Mouse (Mus musculus) Patski (cell line): ENCODE data around the gene Rap2a. TPM values are rescaled to one million over a fixed set of nuclear protein-coding genes. Genes with fewer than 3 reads are reported as not detected.

ENCODE experiments used
- ATAC-seq: fragments of 100-300 bp; one replicate; pipeline ENCODE4 v1.8.0; 2021
- CTCF ChIA-PET: fragments of 350-600 bp; sonication (Branson Sonifier 250); formaldehyde crosslinking; loops from one replicate; lab custom pipeline; 2022; ENCODE audit warnings: inconsistent platforms; lab: Charles Lee
- POLR2A ChIA-PET: fragments of 350-600 bp; sonication (Branson Sonifier 250); formaldehyde crosslinking; loops from one replicate; lab custom pipeline; 2022; ENCODE audit warnings: antibody characterized with exemption, inconsistent platforms; lab: Charles Lee
- DNase-seq: peaks from one replicate; pipeline ENCODE4 v3.0.0-alpha.2; 2011; ENCODE audit warnings: low read depth, low spot score
- H3K27me3 ChIP-seq: fragments of 371-371 bp; one replicate; pipeline ENCODE4 v1.5.1; 2021
- CTCF ChIP-seq: fragments of 100-300 bp; IDR thresholded peaks from one replicate; pipeline ENCODE4 v1.5.1; 2021
- in situ Hi-C: fragments of 300-500 bp; cut with MboI; formaldehyde crosslinking; loops from 3 replicates; pipeline ENCODE4 v1.11.1; 2018; ENCODE audit warnings: low pct_unique_long_range_greater_than_20kb, mixed read lengths
- polyA plus RNA-seq: library from polyadenylated mRNA; unstranded; gene quantifications from one replicate; pipeline ENCODE4 v1.2.3, GENCODE M21; 2021

Gene Rap2a
- polyA plus RNA-seq = 9.5 TPM

DNA sequence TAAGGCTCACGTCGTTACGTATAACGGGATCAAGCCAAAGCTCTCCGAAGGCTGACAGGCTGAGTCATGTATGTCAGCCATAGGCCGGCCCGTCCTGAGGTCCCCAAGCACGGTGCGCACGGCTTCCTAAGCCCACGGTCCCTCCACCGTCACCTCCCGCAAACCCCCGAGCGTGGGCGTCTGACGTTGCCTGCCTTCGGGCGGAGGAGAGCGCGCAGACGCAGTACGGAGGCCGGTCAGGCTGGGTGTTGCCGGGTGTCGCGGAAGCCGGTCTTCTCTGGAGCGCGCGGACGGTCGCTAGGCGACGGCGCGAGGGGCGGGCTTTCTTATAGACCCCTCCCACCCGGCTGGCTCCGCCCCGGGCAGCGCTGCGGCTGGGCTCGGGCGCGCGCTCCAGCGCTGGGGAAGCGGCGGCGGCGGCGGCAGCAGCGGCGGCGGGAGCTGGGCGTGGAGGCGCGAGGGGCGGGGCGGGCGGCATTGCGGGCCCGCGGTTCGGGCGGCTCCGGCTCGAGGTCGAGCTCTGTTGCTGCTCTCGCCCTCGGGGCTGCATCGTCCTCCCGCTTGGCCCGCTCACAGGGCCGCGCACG, at the start of gene Rap2a:
Gene Rap2a (plus strand): TSS at position 463 of the 587 bp plus-strand sequence.
- peak; percentile 73 for ATAC-seq
- ChIA-PET POLR2A (interaction anchor here (1.3 kb wide), 1 partner anchor 10 kb away, joined by 5 read pairs; no protein-coding TSS in a partner anchor), CTCF (no interaction called here)
- peak; percentile 72 for DNase-seq
- H3K27me3 ChIP-seq = no peaks in the 10 kb centered on the region
- no peak for TF ChIP-seq CTCF
- in situ Hi-C loops = loop anchor here (5.0 to 25.0 kb wide), 2 partner anchors 206 to 1634 kb away; partner anchors contain the start of gene Tm9sf2

DNA sequence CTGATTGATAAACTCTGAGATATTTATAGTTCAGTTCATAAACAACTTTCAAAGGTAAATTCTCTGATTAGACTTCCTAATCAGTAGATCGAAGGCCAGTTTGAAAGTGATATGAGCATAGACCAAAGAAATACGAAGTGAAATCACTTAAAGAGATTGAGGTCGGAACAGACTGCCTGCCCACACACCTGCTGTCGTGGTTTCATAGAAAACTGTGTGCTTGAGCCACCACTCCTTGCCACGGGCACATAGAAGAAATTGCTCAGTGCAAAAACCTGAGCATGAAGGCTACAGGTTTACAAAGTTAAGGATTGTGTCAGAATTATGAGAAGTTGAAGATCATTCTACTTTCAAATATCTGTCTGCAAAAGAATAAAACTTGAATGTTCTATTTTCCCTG, 49.7 kb upstream of the Rap2a start:
- no peak for ATAC-seq

DNA sequence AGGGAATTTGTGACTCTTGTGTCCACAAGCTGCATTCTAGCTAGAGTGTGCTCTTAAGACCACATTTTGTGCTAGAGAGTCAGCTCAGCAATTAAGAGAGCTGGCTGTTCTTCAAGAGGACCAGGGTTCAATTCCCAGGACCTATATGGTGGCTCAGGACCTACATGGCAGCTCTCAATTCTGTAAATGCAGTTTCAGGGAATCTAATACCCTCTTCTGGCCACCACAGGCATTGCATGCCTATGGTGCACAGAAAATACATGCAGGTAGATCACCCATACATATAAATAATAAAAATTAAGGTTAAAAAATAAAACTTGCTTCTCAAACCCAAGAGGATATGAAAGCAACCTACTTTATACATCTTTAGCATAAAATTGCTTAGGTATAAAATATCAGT, 45.5 kb upstream of the Rap2a start:
- peak; percentile 43 for TF ChIP-seq CTCF
- H3K27me3 ChIP-seq = no peaks in the 10 kb centered on the region
- DNase-seq (no peak), ATAC-seq (no peak)
- POLR2A ChIA-PET = no interaction called here
- CTCF ChIA-PET = interaction anchor here (1.1 to 1.5 kb wide), 2 partner anchors 20 to 26 kb away, joined by 3 read pairs; no protein-coding TSS in a partner anchor
- in situ Hi-C loops = no loop called here

More for the DNA sequence above, 49.7 kb upstream of the Rap2a start:
- ChIA-PET CTCF (interaction anchor here (1.0 to 1.1 kb wide), 2 partner anchors 20 to 291 kb away, joined by 3 read pairs; no protein-coding TSS in a partner anchor), POLR2A (no interaction called here)
- in situ Hi-C loops = no loop called here
- H3K27me3 ChIP-seq = no peaks in the 10 kb centered on the region
- no peak for DNase-seq
- no peak for TF ChIP-seq CTCF

DNA sequence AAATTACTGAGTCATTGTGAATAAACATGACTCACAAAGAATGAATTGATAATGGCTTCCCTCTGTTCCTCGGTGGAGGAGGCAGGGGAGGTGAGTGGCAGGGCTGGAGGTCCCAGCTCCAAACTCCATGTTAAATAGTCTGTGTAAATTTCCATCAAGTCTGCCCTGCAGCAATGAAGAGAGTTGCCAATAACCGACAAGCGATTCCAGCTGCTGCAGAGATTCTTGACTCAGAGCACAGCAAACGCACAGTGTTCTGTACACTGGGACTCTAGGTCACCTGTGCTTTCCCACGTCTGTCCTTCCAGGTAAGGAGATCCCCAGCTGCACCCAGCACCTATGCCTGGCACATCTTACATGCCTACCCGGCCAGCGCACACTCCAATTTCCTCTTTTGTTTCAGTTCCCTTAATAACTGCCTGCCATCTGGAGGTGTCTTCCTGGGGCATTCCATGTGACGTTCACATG, 44.3 kb upstream of the Rap2a start:
- DNase-seq (no peak), ATAC-seq (no peak)
- ChIA-PET POLR2A (no interaction called here), CTCF (interaction anchor here (1.4 kb wide), 1 partner anchor 170 kb away, joined by 3 read pairs; no protein-coding TSS in a partner anchor)
- TF ChIP-seq CTCF = no peak
- in situ Hi-C loops = no loop called here
- no peaks in the 10 kb centered on the region for H3K27me3 ChIP-seq

DNA sequence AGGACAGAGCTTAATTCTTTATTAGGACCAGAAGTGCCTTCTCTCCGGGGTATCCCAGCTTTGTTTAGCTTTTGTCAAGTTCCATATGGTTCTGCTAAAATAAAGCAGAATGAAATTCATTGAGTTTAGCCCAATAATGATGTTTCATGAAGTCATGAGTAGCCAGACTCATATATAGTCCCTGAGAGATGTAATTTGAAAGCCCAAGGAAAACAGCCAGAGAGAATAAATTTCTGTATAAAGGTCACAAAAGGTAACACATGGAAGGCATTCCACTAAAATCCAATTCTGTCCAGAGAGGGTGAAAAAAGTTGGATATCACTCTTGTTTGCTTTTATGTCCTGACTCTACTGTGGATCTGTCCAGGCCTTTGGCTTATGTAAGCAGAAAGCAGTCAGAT, 43.4 kb upstream of the Rap2a start:
- H3K27me3 ChIP-seq = no peaks in the 10 kb centered on the region
- ChIA-PET CTCF (interaction anchor here (0.8 to 1.4 kb wide), 2 partner anchors 9 to 171 kb away, joined by 3 read pairs; no protein-coding TSS in a partner anchor), POLR2A (no interaction called here)
- DNase-seq (no peak), ATAC-seq (no peak)
- TF ChIP-seq CTCF = no peak
- in situ Hi-C loops = no loop called here

DNA sequence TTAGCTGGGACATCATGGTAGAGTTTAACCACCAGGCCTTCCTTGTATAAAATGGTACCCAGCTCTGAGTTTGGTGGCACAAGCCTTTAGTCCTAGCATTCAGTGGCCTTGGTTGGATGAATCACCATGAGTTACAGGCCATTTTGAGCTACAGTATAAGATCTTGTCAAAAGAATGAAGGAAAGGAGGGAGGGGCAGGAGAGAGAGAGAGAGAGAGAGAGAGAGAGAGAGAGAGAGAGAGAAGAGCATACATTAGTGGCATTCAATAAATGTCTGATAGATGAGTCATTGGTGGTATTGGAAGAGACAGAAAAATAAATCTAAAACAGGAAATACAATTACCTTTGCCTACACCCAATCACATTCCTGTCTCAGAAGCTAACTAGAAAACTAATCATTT, 37.5 kb upstream of the Rap2a start:
- in situ Hi-C loops = no loop called here
- POLR2A ChIA-PET = no interaction called here
- no peak for TF ChIP-seq CTCF
- DNase-seq (no peak), ATAC-seq (no peak)
- H3K27me3 ChIP-seq = no peaks in the 10 kb centered on the region
- CTCF ChIA-PET = no interaction called here

DNA sequence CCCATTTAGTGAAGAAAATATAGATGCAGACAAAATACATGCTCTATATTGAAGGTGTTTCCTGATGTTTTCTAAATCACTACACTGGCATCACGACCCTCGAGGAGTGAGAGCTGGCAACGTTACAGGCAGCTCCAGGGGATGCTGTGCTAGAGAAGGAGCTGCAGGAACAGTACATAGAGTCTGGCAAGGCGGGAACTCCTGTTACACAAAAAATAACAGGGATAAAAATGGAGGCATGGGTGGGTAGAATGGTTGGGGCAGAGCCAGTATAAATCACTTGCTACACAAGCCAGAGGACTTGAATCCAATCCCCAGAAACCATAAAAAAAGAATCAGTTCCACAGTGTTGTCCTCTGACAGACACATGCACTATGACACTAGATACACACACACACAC, 37.0 kb upstream of the Rap2a start:
- H3K27me3 ChIP-seq = no peaks in the 10 kb centered on the region
- ChIA-PET CTCF (no interaction called here), POLR2A (no interaction called here)
- DNase-seq = no peak
- TF ChIP-seq CTCF = no peak
- no peak for ATAC-seq
- in situ Hi-C loops = no loop called here

DNA sequence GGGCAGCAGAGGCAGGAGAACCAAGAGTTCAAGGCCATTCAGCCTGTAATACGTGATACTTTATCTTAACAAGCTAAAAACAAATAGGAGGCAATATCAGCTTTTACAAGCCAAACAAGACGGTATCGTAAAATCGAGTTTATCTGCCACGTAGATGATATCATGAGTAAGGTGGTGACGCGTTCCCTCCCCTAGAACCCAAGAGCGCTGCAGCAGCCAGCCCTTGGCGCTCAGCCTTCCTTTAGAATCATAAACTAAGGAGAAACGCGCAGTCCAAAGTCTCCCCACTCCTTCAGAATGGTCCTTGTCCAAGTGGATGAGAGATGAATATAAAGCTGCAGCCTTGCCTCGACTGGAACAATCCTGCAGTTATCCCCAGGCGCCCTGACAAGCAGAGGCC, 36.4 kb upstream of the Rap2a start:
- no peak for ATAC-seq
- ChIA-PET POLR2A (no interaction called here), CTCF (no interaction called here)
- no peak for TF ChIP-seq CTCF
- no peak for DNase-seq
- in situ Hi-C loops = no loop called here
- H3K27me3 ChIP-seq = no peaks in the 10 kb centered on the region

DNA sequence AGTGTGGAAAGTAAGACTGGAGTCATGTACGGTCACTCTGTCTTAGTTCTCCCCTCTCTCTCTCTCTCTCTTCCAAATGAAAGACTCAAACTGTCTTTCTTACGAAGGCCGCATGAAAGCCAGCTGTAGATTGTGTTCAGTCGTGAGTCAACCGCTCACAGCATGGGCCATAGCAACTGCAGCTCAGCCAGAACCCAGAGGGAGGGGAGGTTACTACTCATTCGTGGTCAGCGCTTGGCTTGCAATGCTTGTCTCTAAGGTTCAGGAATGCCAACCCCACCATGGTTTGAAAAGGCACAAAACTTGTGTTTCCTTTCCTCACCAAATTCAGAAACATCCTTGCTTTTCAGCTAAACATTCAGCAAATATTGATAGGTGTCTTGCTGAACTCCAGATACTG, 24.0 kb upstream of the Rap2a start:
- ATAC-seq = no peak
- no peak for DNase-seq
- ChIA-PET POLR2A (no interaction called here), CTCF (no interaction called here)
- H3K27me3 ChIP-seq = no peaks in the 10 kb centered on the region
- no peak for TF ChIP-seq CTCF
- in situ Hi-C loops = no loop called here

DNA sequence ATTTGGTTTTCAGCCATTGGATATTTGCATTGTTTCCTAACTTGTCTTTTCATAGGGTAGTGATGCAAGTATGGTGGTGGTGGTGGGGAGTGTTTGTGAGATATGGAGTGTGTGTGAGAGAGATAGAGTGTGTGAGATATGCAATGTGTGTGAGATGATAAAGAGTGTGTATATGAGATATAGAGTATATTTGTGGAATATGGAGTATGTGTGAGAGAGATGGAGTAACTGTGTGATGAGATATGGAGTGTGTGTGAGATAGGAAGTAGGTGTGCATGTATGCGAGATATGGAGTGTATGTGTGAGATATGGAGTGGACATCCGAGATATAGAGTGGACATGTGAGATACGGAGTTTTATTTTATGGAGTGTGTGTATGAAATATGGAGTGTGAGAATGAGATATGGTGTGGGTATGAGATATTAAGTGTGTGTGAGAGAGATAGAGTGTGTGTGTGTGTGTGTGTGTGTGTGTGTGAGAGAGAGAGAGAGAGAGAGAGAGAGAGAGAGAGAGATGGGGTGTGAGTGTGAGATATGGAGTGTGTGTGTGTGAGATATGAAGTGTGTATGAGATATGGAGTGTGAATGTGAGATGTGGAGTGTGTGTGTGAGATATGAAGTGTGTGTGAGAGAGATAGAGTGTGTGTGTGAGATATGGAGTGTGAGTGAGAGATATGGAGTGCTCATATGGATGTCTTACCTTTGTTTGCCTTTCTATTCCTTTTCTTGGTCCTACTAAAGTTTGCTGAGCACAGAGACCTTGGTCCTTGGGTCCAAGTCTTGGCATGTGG, 14.1 kb upstream of the Rap2a start:
- no peak for TF ChIP-seq CTCF
- no peak for DNase-seq
- peaks cover 6% of the 10 kb centered on the region for H3K27me3 ChIP-seq
- CTCF ChIA-PET = no interaction called here
- POLR2A ChIA-PET = no interaction called here
- ATAC-seq = no peak
- in situ Hi-C loops = no loop called here

DNA sequence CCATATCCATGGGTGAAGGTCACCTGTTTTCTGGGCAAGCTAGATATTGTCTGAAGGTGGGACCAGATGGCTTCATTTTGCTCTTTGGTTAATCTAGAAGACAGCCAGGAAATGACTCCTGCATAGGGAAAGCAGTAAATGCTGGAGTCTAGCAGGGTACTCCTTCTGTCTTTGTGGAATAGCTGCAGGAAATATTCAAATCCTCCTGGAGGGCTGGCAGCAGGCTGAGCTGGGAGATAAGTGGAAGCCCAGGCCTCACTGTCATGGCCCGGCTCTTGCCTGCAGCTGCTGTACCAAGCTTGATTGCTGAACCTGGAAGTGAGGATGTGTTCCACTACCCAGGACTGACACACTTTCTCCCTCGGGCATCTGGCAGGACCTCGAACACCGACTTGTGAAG, 11.4 kb upstream of the Rap2a start:
- in situ Hi-C loops = no loop called here
- H3K27me3 ChIP-seq = peaks cover 6% of the 10 kb centered on the region
- ATAC-seq (no peak), DNase-seq (no peak)
- CTCF ChIA-PET = interaction anchor here (1.2 kb wide), 1 partner anchor 13 kb away, joined by 3 read pairs; no protein-coding TSS in a partner anchor
- no peak for TF ChIP-seq CTCF
- POLR2A ChIA-PET = no interaction called here
